Mouse (Mus musculus) heart, adult 2 months (tissue): ENCODE measurements at regions not wholly inside any gene's neighbourhood (a gene's known extent, or its start where the extent isn't known, plus 50 kb on each side); places are given as distances from the start of the nearest gene placed in this dataset.

Experiments used
- CTCF ChIP-seq: fragments of 200-600 bp; IDR thresholded peaks from 2 replicates; pipeline ENCODE4 v1.8.1; 2022; ENCODE audit warnings: antibody characterized with exemption, mild to moderate bottlenecking, moderate library complexity
- POLR2A ChIP-seq: fragments of 200-500 bp; IDR thresholded peaks from 2 replicates; pipeline ENCODE4 v1.6.1; 2011; ENCODE audit warnings: mild to moderate bottlenecking, low read depth, low read length, control low read depth; ENCODE audit not compliant: insufficient read depth

DNA sequence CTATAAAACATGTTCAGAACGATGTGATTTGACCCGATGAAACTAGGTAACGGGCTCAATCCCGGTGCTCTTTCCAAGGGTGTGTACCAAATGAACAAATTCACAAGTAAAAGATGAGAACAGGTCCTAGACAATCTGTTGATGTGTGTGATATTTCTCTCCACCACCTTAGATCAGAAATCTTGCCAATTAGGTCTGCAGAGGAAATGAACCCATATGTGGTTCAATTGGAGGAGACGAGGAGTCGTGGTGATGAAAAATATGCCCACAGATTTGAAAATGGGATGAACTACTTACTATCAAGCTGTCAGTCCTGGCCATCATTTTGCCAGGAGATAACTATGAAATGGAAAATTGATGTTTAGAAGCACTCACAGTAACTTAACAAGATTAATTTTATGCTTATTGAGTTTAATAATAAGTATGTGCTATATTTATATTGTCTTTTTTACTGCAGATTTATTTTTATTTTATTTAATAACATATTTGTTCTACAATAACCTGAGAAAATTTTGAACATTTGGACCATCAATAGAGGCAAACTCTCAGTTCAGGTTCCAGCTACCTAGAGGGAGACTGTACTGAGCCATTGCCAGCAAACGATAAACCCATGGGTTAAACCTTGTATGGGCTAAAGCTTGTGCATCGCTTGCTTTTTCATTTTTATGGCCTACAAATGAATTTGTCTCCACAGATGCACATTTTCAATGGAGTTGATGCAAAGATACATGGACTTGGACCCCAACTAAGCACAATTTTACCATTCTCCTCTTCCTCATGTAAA lies 332.9 kb upstream of the Adam34 start:
- TF ChIP-seq POLR2A = no peak
- TF ChIP-seq CTCF = no peak
